Mouse (Mus musculus) neural tube, embryonic 14.5 days (tissue): ENCODE measurements around the gene Gopc. TPM values are rescaled to one million over a fixed set of nuclear protein-coding genes. Genes with fewer than 3 reads are reported as not detected.

Experiments used
- ATAC-seq: fragments of 200-750 bp; cut with Nextera tagmentation; 2 replicates; pipeline ENCODE4 v1.8.0; 2017; ENCODE audit warnings: low read depth, mild to moderate bottlenecking, moderate TSS enrichment, moderate library complexity
- H3K27ac ChIP-seq: fragments of 300-500 bp; sonication (generic); 2 replicates; pipeline ENCODE4 v1.5.1; 2014; ENCODE audit warnings: low read depth, mild to moderate bottlenecking, control low read depth, low read length, moderate library complexity, mixed read lengths
- H3K27me3 ChIP-seq: fragments of 300-500 bp; sonication (generic); 2 replicates; pipeline ENCODE4 v1.6.1; 2014; ENCODE audit warnings: low read length; ENCODE audit not compliant: control insufficient read depth, insufficient read depth
- H3K36me3 ChIP-seq: fragments of 300-500 bp; sonication (generic); 2 replicates; pipeline ENCODE4 v1.6.1; 2014; ENCODE audit warnings: low read length, mixed read lengths; ENCODE audit not compliant: control insufficient read depth, insufficient read depth
- H3K4me1 ChIP-seq: fragments of 300-500 bp; sonication (generic); 2 replicates; pipeline ENCODE4 v1.6.1; 2014; ENCODE audit warnings: low read length; ENCODE audit not compliant: control insufficient read depth, insufficient read depth
- H3K4me2 ChIP-seq: fragments of 300-500 bp; sonication (generic); 2 replicates; pipeline ENCODE4 v1.6.1; 2014; ENCODE audit warnings: mild to moderate bottlenecking, low read depth, low read length, control low read depth
- H3K4me3 ChIP-seq: fragments of 300-500 bp; sonication (generic); 2 replicates; pipeline ENCODE4 v1.5.1; 2014; ENCODE audit warnings: low read depth, low read length, control low read depth, mixed read lengths
- H3K9ac ChIP-seq: fragments of 300-500 bp; sonication (generic); replicated peaks from 2 replicates; pipeline ENCODE4 v1.6.1; 2014; ENCODE audit warnings: low read depth, mild to moderate bottlenecking, control low read depth, low read length, mixed read lengths
- H3K9me3 ChIP-seq: fragments of 300-500 bp; sonication (generic); 2 replicates; pipeline ENCODE4 v1.6.1; 2016; ENCODE audit warnings: low read length; ENCODE audit not compliant: control insufficient read depth
- WGBS: fragments of 180-500 bp; shearing (Covaris S2); extraction: QIAGEN DNeasy Blood & Tissue Kit; methylation state at CpG from one replicate; pipeline ENCODE4 v1.1.7; 2014; 5-methylcytosine and 5-hydroxymethylcytosine counted together
- polyA plus RNA-seq: library from polyadenylated mRNA; unstranded; fragments of >200 nt; fragmentation: Nextera tagmentation; extraction: Ambion mirVana; gene quantifications from 2 replicates; pipeline ENCODE4 v1.2.1, GENCODE M21; 2014

The Gopc gene
- polyA plus RNA-seq, 1 experiment from 2014 or later = 29.0 TPM

- Histone ChIP-seq H3K36me3 (no peaks in the 10 kb centered on the region), H3K4me3 (no peak overlapping the region), H3K9me3 (no peaks in the 10 kb centered on the region), H3K9ac (no peak overlapping the region), H3K27ac (no peak overlapping the region), H3K27me3 (no peaks in the 10 kb centered on the region), H3K4me2 (no peak overlapping the region), H3K4me1 (no peaks in the 10 kb centered on the region)
- ATAC-seq = no peak
- WGBS = 60% methylated on average over 2 of the region's 2 CpGs
Measured at GRCm38 (mm10) chr10:52391208-52391607, 9.3 kb upstream of the Gopc start.

GRCm38 (mm10) chr10:52389438-52389837 is 7.5 kb upstream of the Gopc start:
- Histone ChIP-seq H3K4me1 (no peaks in the 10 kb centered on the region), H3K27me3 (no peaks in the 10 kb centered on the region), H3K27ac (no peak overlapping the region), H3K36me3 (no peaks in the 10 kb centered on the region), H3K9ac (no peak overlapping the region), H3K4me3 (no peak overlapping the region), H3K9me3 (no peaks in the 10 kb centered on the region), H3K4me2 (no peak overlapping the region)
- 82% methylated on average over 3 of the region's 3 CpGs for WGBS
- ATAC-seq = no peak

- ATAC-seq = no peak
- Histone ChIP-seq H3K4me3 (no peak within 1 kb of the TSS), H3K4me1 (no peaks in the 10 kb centered on the region), H3K4me2 (no peak within 1 kb of the TSS), H3K36me3 (no peaks in the 10 kb centered on the region), H3K9me3 (no peaks in the 10 kb centered on the region), H3K9ac (no peak within 1 kb of the TSS), H3K27me3 (no peaks in the 10 kb centered on the region), H3K27ac (no peak within 1 kb of the TSS)
- WGBS = 78% methylated on average over 5 of the region's 5 CpGs
Measured at GRCm38 (mm10) chr10:52388922-52389430, 7.1 kb upstream of the Gopc start, which contains the start of gene Nepn. Gene Nepn, plus strand, starts transcription at chr10:52388972.

GRCm38 (mm10) chr10:52387192-52387591 is 5.3 kb upstream of the Gopc start:
- Histone ChIP-seq H3K4me1 (peaks cover 4% of the 10 kb centered on the region; the same call in 1 of the 2 replicates), H3K4me3 (no peak overlapping the region), H3K27me3 (no peaks in the 10 kb centered on the region), H3K27ac (no peak overlapping the region), H3K4me2 (no peak overlapping the region), H3K9me3 (no peaks in the 10 kb centered on the region), H3K9ac (no peak overlapping the region), H3K36me3 (no peaks in the 10 kb centered on the region)
- ATAC-seq = no peak
- WGBS = 85% methylated on average over 4 of the region's 4 CpGs

- no peak overlapping the region for H3K9ac ChIP-seq
- H3K36me3 ChIP-seq = no peaks in the 10 kb centered on the region
- no peaks in the 10 kb centered on the region for H3K27me3 ChIP-seq
- H3K9me3 ChIP-seq = no peaks in the 10 kb centered on the region
- H3K4me2 ChIP-seq = no peak overlapping the region
- no peak overlapping the region for H3K27ac ChIP-seq
- WGBS = 35% methylated on average over 8 of the region's 8 CpGs
- no peak overlapping the region for H3K4me3 ChIP-seq
- peaks cover 4% of the 10 kb centered on the region; the same call in 1 of the 2 replicates for H3K4me1 ChIP-seq
- ATAC-seq = no peak
Measured at GRCm38 (mm10) chr10:52384823-52385610, 3.1 kb upstream of the Gopc start.

- H3K4me1 ChIP-seq = peaks cover 12% of the 10 kb centered on the region
- H3K27me3 ChIP-seq = no peaks in the 10 kb centered on the region
- 92% methylated on average over 1 of the region's 1 CpGs for WGBS
- H3K4me3 ChIP-seq = no peak overlapping the region
- no peaks in the 10 kb centered on the region for H3K36me3 ChIP-seq
- H3K27ac ChIP-seq = no peak overlapping the region
- H3K4me2 ChIP-seq = no peak overlapping the region
- no peak overlapping the region for H3K9ac ChIP-seq
- no peaks in the 10 kb centered on the region for H3K9me3 ChIP-seq
- no peak for ATAC-seq
Measured at GRCm38 (mm10) chr10:52383522-52383921, 1.6 kb upstream of the Gopc start.

- no peaks in the 10 kb centered on the region for H3K36me3 ChIP-seq
- H3K4me1 ChIP-seq = peaks cover 12% of the 10 kb centered on the region
- no peak overlapping the region for H3K27ac ChIP-seq
- no peak overlapping the region for H3K9ac ChIP-seq
- no peaks in the 10 kb centered on the region for H3K27me3 ChIP-seq
- peak overlapping the region; percentile 65 for H3K4me2 ChIP-seq
- no peaks in the 10 kb centered on the region for H3K9me3 ChIP-seq
- 90% methylated on average over 6 of the region's 6 CpGs for WGBS
- peak overlapping the region; percentile 84; the same call in 1 of the 2 replicates for H3K4me3 ChIP-seq
- ATAC-seq = no peak
Measured at GRCm38 (mm10) chr10:52383022-52383421, 1.1 kb upstream of the Gopc start.

GRCm38 (mm10) chr10:52381321-52381801 is 563 bp downstream of the Gopc start:
- ATAC-seq = peak; percentile 56
- Histone ChIP-seq H3K4me3 (peak overlapping the region; percentile 84), H3K9ac (peak overlapping the region; percentile 89), H3K27ac (peak overlapping the region; percentile 96), H3K4me2 (peak overlapping the region; percentile 62), H3K9me3 (no peaks in the 10 kb centered on the region), H3K27me3 (no peaks in the 10 kb centered on the region), H3K36me3 (no peaks in the 10 kb centered on the region), H3K4me1 (peaks cover 12% of the 10 kb centered on the region)
- 0% methylated on average over 19 of the region's 19 CpGs for WGBS

GRCm38 (mm10) chr10:52377813-52378212 is 4.1 kb downstream of the Gopc start:
- ATAC-seq = no peak
- Histone ChIP-seq H3K36me3 (no peaks in the 10 kb centered on the region), H3K9me3 (no peaks in the 10 kb centered on the region), H3K27ac (no peak overlapping the region), H3K4me1 (peaks cover 10% of the 10 kb centered on the region), H3K9ac (no peak overlapping the region), H3K4me2 (no peak overlapping the region), H3K27me3 (no peaks in the 10 kb centered on the region), H3K4me3 (no peak overlapping the region)
- WGBS = 94% methylated on average over 2 of the region's 2 CpGs
